Mouse (Mus musculus) T-helper 1 cell (primary cell): ENCODE measurements around the gene Isyna1.

Source experiments
- in situ Hi-C: fragments of 300-600 bp; cut with MboI, MseI; formaldehyde crosslinking; loops from one replicate; pipeline ENCODE4 v1.15.1; 2025; ENCODE audit warnings: high pct_unique_total_duplicates

Gene Isyna1

DNA sequence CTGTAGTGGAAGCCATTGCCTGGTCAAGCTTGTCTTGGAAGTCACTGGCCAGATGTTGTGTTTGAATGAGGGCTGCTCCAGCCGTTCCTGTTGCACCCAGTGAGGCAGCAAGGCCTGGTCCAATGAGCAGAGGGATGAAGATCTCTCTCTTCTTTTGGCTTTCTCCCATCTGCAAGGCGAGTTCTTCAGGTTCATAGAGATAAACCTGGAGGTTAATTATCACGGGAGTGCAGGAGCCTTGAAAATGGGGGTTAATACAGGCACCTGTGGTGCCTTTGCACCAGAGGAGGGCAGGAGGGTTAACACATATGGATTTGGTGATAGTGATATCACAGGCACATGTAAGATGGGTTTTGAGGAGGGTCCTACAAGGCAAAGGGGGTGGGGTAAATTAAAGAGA lies 28.0 kb downstream of the Isyna1 start:
- in situ Hi-C loops, result no loop called here

DNA sequence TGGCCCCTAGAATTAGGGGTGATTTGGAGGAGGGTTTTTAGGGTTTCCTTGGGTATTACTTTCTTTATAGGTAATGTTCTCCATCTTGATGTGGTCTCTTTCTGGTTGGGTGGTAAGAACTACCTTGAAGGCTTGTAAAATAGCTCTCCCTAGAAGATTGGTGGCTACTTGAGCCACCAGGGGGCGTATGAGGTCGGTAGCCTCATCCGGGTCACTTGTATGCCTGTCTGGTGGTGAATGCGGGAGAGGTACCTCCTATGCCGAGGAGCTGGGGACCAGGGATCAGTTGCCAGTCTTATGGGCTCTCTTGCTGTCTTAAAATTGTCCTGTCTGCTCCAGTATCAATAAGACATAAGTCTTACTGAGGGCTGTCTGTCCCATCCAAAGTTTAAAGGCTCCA lies 30.9 kb downstream of the Isyna1 start:
- in situ Hi-C loops, result no loop called here

DNA sequence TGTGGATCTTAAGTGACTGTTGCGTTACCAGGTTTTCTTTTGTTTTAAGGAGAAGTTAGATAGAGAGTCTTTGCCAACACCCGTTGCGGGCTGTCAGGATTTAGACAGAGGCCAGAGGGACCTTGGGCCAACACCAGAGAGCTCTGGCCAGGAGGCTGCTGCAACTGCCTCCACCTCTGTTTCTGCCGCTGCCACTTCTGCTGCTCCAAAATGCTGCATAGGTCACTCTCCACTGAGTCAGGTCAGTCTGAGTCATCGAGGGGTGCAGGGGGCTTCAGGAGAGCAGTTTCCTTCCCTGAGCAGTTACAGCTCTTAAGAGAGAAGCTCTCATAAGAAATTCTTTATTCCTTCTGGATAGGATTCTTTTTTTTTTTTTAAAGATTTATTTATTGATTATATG lies 32.9 kb downstream of the Isyna1 start:
- in situ Hi-C loops, result no loop called here

DNA sequence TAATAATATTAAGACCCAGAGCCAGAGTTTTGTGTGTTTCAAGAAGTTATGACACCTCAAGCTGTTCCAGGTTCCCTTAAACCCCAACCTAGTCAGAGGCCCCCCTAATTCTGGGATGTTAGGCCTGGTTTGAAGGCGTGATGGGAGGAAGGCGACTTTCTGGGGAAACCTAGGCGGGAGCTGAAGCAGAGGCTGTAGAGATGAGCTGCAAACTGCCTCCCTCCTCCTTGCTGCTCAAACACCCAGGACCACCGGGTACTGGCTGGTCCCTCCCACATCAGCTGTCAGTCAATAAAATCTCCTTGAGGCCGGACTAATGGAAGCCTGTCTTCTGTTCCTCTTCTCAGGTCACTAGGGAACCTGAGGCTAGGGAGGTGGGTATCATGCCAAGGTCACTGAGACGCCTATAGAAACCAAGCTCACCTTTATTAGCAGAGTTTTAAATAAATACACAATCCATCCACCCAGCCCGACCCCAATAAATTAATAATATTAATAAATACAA lies 34.9 kb downstream of the Isyna1 start:
- in situ Hi-C loops, result no loop called here

DNA sequence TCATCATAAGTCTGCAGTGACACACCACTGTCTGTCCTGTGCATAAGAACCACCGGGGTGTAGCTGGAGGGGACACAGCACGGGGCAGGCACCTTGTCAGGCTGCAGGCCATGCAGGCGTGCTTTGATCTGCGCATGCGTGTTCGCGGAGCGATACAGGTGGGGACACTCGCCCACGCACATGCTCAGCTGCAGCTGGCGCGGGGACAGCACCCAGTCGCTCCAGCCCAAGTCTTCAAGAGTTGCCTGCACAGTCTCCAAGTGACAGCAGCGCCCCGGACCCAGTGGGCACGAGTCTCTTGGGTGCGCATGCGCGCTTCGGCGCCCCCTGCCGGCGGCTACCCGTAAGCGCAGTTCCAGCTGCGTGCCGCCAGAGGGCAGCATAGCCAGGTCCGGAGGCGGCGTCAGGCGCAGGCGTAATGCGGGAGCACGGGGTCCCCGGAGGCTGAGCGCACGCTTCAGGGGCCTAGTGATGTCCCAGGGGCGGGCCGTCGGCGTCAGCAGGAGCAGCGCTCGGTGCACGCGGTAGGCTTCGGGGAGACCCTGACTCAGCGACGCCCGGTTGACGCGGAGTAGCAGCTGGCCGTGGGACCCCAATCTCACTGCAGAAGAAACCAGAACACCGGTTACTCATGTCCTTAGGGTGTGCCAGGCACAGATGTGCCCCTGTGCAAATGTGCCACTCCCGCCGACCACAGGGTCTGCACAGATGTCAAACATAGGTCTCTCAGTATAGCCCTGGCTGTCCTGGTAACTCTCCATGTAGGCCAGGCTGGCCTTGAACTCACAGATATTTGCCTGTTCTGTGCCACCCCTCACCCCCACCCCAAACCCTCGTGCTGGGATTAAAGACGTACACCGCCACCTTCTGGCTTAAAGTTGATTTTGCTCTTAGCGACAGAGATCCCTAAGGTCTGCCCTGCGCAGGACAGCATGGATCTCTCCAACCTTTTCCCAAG lies 35.7 kb downstream of the Isyna1 start:
- in situ Hi-C loops, result no loop called here

- in situ Hi-C loops, result no loop called here
Measured at GRCm38 (mm10) chr8:70630532-70631381, 36.6 kb downstream of the Isyna1 start.

DNA sequence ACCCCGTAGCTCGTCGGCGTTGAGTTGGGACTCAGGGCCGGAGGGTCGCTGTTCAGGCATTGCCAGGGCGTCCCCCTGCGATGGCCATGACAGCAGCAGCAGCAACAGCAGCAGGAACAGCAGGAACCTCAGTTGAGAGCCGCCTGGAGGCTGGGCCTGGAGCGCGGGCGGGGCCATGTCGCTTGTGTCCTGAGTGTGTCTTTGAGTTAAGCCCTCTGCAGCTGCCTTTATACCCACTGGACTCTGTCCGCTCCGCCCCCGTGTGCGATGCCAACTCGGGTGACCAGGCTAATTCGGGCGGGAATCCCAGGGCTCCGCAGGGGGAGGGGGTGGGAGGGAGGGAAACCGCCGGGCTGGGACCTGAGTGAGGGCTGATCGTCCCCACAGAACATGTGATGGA lies 37.3 kb downstream of the Isyna1 start:
- in situ Hi-C loops, result no loop called here

DNA sequence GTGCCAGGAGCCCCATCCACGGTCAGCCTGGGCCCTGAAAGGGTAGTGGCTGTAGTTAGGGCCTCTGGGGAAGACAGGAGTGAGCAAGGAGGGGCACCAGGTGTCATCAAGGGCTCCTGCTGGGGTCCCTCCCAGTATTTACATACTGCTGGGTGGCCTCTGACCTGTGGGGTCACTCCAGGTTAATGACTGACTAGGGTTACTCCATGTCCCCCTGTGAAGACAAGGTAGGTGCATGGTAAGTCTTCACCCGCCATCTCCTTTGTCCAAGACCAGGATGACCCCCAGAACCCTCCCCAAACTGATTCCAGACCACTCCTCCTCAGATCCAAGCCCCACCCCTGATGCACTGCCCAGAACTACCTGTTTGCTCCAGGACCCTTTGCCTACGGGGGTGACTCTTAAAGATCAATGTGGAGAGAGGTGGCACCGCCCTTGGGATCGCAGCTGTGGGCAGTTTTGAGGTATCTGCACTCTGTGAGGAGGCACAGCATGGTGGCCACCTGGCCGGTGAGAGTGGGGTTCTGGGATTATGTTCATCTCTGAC lies 38.2 kb downstream of the Isyna1 start, which contains the start of gene Gdf15:
Gene Gdf15, minus strand, starts transcription at position 111 of the 547 bp plus-strand sequence.
- in situ Hi-C loops, result no loop called here

DNA sequence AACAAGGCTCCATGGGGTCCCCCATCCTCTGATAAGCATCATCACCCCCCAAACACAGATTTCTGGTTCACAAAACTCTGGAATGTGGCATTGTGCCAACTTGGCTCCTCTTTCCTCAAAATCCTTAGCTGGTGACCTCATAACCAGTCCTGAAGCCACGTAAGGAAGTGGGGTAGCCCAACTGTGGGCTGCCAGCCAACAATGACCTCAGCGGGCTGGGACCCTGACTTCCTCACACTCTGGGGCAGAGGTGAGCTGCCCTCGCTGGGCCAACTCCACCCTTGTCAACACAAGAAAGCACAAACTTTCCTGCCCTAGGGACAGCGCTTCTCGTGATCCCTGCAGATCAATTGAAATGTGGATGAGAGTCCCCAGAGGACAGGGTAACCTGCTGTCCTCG lies 39.9 kb downstream of the Isyna1 start:
- in situ Hi-C loops, result no loop called here

GRCm38 (mm10) chr8:70635527-70635926 lies 41.4 kb downstream of the Isyna1 start:
- in situ Hi-C loops, result no loop called here

- in situ Hi-C loops, result no loop called here
Measured at GRCm38 (mm10) chr8:70636838-70637237, 42.7 kb downstream of the Isyna1 start.

DNA sequence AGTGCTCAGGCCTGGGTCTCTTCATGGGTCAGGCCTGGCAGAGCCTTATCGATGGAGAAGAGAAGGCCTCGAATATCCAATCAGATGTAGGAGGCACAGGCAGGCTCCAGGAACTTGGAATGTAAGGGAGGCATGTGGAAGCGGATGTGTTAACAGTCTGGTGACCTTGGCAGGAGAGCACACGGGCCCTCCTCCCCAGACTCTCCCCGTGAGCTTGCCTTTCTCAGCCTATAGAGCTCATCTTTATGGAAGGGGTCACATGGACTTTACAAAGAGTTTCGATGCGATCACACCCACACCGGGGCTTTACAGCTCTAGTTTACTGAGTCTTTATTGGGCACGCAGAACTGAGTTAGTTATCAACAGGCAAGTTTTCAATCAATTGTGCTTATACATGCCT lies 44.6 kb downstream of the Isyna1 start:
- in situ Hi-C loops, result no loop called here

DNA sequence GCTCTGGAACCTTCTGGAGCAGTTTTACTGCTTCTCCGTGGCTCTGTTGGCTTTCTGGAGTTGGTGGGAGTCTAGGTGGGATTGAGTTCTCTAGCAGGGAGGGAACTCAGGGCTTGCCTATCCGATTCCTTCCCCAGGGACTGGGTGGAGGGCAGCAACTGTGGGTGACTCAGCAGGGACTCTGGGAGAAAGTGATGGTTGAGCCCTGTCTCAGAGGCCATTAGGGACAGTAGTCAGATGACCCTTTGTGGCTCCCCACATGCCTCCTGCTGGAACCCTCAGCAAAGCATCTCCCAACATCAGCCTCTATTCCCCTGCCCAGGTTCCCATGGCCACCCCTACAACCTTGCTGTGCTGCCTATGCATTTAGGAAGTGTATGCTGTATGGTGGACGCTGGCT lies 48.8 kb downstream of the Isyna1 start:
- in situ Hi-C loops, result no loop called here

DNA sequence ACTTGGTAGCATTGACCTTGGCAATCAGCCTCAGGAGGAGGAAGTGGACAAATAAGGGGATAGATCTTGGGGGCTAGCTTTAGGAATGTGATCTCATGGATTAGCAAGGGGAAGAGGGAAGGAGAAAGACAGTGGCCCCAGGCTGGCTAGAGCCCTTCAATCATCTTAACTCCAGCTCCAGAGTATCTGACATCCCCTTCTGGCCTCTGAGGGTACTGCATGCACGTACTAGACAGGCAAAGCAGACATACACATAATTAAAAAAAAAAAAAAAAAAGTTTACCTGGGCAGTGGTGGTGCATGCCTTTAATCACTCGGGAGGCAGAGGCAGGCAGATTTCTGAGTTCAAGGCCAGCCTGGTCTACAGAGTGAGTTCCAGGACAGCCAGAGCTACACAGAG lies 49.9 kb downstream of the Isyna1 start:
- in situ Hi-C loops, result no loop called here

DNA sequence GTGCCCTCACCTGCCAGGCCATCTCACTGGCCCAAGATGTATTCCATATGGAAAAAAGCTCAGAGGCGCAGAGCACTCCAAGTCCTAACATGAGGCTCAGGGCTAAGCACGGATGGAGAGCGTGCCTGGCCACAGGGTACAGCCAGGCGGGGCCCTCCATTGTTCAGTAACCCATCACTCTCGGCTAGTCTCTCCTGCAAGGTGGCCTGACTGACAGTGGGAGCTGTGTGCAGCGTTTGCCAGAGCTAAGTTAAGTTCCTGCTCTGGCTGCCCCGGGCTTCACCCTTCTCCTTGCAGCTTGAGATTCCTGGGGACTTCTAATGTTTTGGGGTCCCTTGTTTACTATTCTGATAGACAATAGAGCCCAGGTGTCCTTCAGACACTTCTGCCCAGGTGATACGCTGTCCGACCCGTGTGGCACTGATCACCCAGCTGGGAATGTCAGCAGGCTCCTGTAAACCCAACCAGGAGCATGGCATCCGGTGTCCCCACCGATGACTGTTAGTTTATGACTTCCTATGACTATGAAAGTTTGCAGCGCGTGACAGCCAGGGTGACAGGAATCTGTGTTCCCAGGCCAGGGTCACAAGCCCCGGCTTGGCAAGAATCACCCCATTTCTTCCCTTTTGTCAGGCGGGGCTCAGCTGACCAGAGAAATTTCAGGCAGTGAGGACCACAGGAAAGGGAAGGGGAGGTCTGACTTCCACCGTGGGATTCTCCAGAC lies 51.5 kb downstream of the Isyna1 start:
- in situ Hi-C loops, result no loop called here

GRCm38 (mm10) chr8:70646369-70646768 lies 52.2 kb downstream of the Isyna1 start:
- in situ Hi-C loops, result no loop called here

GRCm38 (mm10) chr8:70646775-70647174 lies 52.6 kb downstream of the Isyna1 start:
- in situ Hi-C loops, result no loop called here
